Mouse (Mus musculus) cerebellum, adult 2 months (tissue): Measurements from ENCODE around the gene Wdr46. TPM values are rescaled to one million over a fixed set of nuclear protein-coding genes. Genes with fewer than 3 reads are reported as not detected.

ENCODE experiments used
- DNase-seq, 2 experiments: peaks; one replicate each; pipeline ENCODE4 v3.0.0; 2021
- H3K27ac ChIP-seq: fragments of 200-500 bp; 2 replicates; pipeline ENCODE4 v1.5.1; 2012; ENCODE audit warnings: low read length, control low read depth, inconsistent platforms; ENCODE audit not compliant: insufficient read depth
- H3K27me3 ChIP-seq: fragments of 200-500 bp; 2 replicates; pipeline ENCODE4 v1.6.1; 2012; ENCODE audit warnings: inconsistent platforms, mild to moderate bottlenecking, low read length, moderate library complexity; ENCODE audit not compliant: control insufficient read depth, insufficient read depth
- H3K4me1 ChIP-seq: fragments of 200-500 bp; 2 replicates; pipeline ENCODE4 v1.6.1; 2011; ENCODE audit warnings: low read length; ENCODE audit not compliant: control insufficient read depth, insufficient read depth
- H3K4me3 ChIP-seq: fragments of 200-500 bp; replicated peaks from 2 replicates; pipeline ENCODE3; 2011; ENCODE audit warnings: mild to moderate bottlenecking, low read depth, low read length, control low read depth; ENCODE audit not compliant: insufficient read depth
- CTCF ChIP-seq: fragments of 200-500 bp; IDR thresholded peaks from 2 replicates; pipeline ENCODE4 v1.5.1; 2011; ENCODE audit warnings: low read depth, mild to moderate bottlenecking, control low read depth, low read length, moderate library complexity, borderline replicate concordance; ENCODE audit not compliant: insufficient read depth
- POLR2A ChIP-seq: fragments of 200-500 bp; IDR thresholded peaks from 2 replicates; pipeline ENCODE4 v1.6.1; 2011; ENCODE audit warnings: low read length, control low read depth, borderline replicate concordance; ENCODE audit not compliant: insufficient read depth
- WGBS: fragments of 180-500 bp; shearing (Covaris S2); methylation state at CpG from one replicate; pipeline ENCODE4 v1.1.7; 2018; 5-methylcytosine and 5-hydroxymethylcytosine counted together
- polyA plus RNA-seq: library from polyadenylated mRNA; depleted of rRNA; stranded (reverse); fragments of >200 nt; gene quantifications from 2 replicates; pipeline ENCODE4 v1.2.3, GENCODE M21; 2012

Gene Wdr46
- polyA plus RNA-seq, 1 experiment, result 13.3 TPM

GRCm38 (mm10) chr17:33953961-33954565 lies 13.6 kb downstream of the Wdr46 start:
- WGBS, result 33% methylated on average over 5 of the region's 5 CpGs
- Histone ChIP-seq H3K27ac (no peak overlapping the region), H3K4me3 (no peak overlapping the region), H3K4me1 (peaks cover 13% of the 10 kb centered on the region), H3K27me3 (no peaks in the 10 kb centered on the region)
- TF ChIP-seq POLR2A (no peak), CTCF (no peak)
- no peak for DNase-seq

- no peak for TF ChIP-seq CTCF
- TF ChIP-seq POLR2A, result no peak
- Histone ChIP-seq H3K4me3 (peak overlapping the region; percentile 74), H3K27ac (0 out of 2 replicates have a peak overlapping the region, but pooled peaks have one; percentile 3), H3K27me3 (no peaks in the 10 kb centered on the region), H3K4me1 (peaks cover 7% of the 10 kb centered on the region; the same call in 1 of the 2 replicates)
- 1% methylated on average over 33 of the region's 33 CpGs for WGBS
- no peak for DNase-seq
Observed at GRCm38 (mm10) chr17:33954646-33955554, 14.4 kb downstream of the Wdr46 start.

- no peaks in the 10 kb centered on the region for H3K27me3 ChIP-seq
- DNase-seq, result peak; percentile 96 to 98
- under 1% methylated on average over 50 of the region's 50 CpGs for WGBS
- no peaks in the 10 kb centered on the region; the same call in 1 of the 2 replicates for H3K4me1 ChIP-seq
- H3K27ac ChIP-seq, result peak within 1 kb of the TSS; percentile 83
- TF ChIP-seq POLR2A (peak; percentile 93), CTCF (no peak)
- H3K4me3 ChIP-seq, result peak within 1 kb of the TSS; percentile 96
Observed at GRCm38 (mm10) chr17:33955555-33956214, 15.2 kb downstream of the Wdr46 start, which contains the start of the genes Vps52 and Rps18. Gene Vps52 (plus strand): TSS chr17:33955812. Gene Rps18 (minus strand): TSS chr17:33956001.

GRCm38 (mm10) chr17:33956336-33956735 lies 15.9 kb downstream of the Wdr46 start:
- no peaks in the 10 kb centered on the region for H3K27me3 ChIP-seq
- TF ChIP-seq POLR2A (no peak), CTCF (no peak)
- no peak for DNase-seq
- 7% methylated on average over 10 of the region's 10 CpGs for WGBS
- H3K4me3 ChIP-seq, result peak overlapping the region; percentile 96
- no peaks in the 10 kb centered on the region; the same call in 1 of the 2 replicates for H3K4me1 ChIP-seq
- peak overlapping the region; percentile 83 for H3K27ac ChIP-seq

GRCm38 (mm10) chr17:33957493-33957892 lies 17.0 kb downstream of the Wdr46 start:
- WGBS, result 68% methylated on average over 6 of the region's 6 CpGs
- Histone ChIP-seq H3K27me3 (no peaks in the 10 kb centered on the region), H3K27ac (no peak overlapping the region), H3K4me1 (no peaks in the 10 kb centered on the region; the same call in 1 of the 2 replicates), H3K4me3 (no peak overlapping the region)
- TF ChIP-seq POLR2A (no peak), CTCF (no peak)
- no peak for DNase-seq

- TF ChIP-seq POLR2A (no peak), CTCF (no peak)
- 95% methylated on average over 11 of the region's 11 CpGs for WGBS
Observed at GRCm38 (mm10) chr17:33958451-33958850, 18.0 kb downstream of the Wdr46 start.

GRCm38 (mm10) chr17:33959135-33959534 lies 18.7 kb downstream of the Wdr46 start:
- no peak for DNase-seq
- H3K4me1 ChIP-seq, result no peaks in the 10 kb centered on the region; the same call in 1 of the 2 replicates
- no peaks in the 10 kb centered on the region for H3K27me3 ChIP-seq
- no peak overlapping the region for H3K27ac ChIP-seq
- no peak for TF ChIP-seq CTCF
- no peak for TF ChIP-seq POLR2A
- H3K4me3 ChIP-seq, result no peak overlapping the region
- WGBS, result 90% methylated on average over 13 of the region's 13 CpGs

More at GRCm38 (mm10) chr17:33958451-33958850, 18.0 kb downstream of the Wdr46 start:
- H3K27me3 ChIP-seq, result no peaks in the 10 kb centered on the region
- no peak overlapping the region for H3K27ac ChIP-seq
- no peak overlapping the region for H3K4me3 ChIP-seq
- H3K4me1 ChIP-seq, result no peaks in the 10 kb centered on the region; the same call in 1 of the 2 replicates
- no peak for DNase-seq
